Mouse (Mus musculus): ENCODE data around the gene Pgc.

Pgc gene

DNA sequence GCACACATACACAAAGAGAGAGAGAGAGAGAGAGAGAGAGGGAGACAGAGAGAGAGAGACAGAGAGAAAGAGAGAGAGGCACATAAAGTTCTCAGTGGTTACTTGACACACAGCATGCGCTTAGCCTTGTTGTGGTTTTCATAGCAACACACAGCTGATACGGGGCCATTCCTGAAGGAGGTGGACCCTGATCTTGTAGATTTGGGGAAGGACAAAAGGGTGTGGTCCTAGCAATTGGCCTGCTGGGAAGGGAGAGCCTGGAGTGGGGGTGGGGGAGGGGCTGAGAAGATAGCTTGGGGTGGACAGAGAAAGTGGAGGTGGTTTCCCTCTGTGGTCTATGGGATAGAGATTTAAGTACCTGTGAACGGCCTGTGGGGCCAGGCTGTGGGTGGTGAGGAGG, 16.6 kb upstream of the Pgc start:
- no peak for DNase-seq

DNA sequence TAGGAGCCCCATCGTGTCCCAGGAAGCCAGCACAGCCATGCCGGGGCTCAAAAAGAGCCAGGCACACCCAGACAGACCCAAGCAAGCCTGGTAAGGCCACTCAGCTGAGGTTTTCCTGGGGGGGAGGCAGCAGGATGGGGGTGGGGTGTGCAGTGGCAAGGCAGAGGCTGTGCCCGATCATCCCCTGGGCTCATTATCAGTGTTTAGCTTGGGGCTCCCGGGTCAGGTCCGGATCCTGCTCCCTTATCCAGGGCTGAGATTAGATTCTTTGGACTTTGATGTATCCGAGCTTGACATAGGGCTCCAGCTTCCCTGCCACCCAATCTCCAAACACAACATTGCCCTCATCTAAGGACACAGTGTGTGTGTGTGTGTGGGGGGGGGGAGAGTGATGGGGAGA, 14.8 kb upstream of the Pgc start:
- DNase-seq = no peak

DNA sequence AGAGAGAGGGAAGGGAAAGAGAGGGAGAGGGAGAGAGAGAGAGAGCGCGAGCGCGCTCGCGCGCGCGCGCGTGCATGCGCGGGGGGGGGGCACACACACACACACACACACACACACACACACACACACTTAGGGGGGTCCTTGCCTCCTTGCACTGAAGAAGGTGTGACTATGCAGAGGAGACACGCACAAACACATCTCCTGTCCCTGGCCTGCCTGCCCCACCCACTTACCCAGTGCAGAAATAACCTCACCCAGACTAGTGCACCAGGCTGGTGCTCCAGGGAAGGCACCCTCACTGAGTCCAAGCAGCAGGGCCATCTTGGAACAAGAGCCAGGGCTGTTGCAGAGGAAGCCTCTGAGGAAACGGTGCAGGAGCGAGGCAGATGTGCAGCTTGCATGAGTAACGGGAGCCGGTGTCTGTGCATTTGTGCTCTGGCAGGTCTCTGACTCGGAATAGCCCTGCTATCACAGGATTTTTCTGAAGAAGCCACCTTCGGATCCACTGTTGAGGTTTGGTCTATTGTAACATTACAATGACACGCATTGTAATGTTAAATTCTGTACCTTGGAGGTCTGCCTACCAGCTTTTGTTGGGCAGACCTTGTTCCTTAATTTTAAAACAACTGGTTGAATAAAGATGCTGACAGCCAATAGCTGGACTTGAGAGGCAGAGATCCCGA, 13.6 kb upstream of the Pgc start:
- no peak for DNase-seq

DNA sequence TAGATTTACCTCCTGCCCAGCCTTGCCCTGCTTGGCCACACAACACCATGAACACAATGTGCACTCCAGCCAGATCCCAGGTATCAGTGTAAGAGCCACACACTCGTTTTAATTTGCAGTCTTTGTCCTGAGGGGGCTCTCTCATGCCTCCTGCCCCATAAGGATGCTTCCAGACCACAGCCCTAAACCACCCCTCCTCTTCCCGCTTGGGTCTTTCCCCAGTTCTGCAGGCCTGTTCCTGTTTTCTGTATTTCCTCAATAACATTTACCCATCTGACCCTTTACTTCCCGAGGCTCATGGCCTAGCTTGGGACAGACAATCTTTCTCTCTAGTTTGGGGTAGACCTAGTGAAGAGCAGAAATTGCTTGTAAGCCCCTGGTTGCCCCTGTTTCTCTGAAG, 11.6 kb upstream of the Pgc start:
- no peak for DNase-seq

DNA sequence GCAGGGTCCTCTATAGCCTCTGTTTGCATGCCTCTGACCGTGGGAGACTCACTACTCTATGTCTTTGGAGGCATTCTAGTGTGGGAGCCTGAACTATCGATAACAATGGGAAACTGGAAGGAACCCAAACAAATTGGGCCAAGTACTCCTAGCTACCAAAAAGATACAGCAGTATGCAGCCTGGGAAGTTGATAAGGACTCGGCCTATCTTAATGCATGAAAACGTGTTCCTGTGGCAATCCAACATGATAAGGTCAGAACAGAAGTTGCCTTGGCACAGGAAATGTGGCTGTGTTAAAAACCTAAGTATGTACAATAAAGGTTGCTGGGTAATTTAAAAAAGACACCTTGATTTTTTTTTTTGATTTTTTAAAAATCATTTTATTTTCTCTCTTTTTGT, 5.5 kb upstream of the Pgc start:
- DNase-seq = no peak

DNA sequence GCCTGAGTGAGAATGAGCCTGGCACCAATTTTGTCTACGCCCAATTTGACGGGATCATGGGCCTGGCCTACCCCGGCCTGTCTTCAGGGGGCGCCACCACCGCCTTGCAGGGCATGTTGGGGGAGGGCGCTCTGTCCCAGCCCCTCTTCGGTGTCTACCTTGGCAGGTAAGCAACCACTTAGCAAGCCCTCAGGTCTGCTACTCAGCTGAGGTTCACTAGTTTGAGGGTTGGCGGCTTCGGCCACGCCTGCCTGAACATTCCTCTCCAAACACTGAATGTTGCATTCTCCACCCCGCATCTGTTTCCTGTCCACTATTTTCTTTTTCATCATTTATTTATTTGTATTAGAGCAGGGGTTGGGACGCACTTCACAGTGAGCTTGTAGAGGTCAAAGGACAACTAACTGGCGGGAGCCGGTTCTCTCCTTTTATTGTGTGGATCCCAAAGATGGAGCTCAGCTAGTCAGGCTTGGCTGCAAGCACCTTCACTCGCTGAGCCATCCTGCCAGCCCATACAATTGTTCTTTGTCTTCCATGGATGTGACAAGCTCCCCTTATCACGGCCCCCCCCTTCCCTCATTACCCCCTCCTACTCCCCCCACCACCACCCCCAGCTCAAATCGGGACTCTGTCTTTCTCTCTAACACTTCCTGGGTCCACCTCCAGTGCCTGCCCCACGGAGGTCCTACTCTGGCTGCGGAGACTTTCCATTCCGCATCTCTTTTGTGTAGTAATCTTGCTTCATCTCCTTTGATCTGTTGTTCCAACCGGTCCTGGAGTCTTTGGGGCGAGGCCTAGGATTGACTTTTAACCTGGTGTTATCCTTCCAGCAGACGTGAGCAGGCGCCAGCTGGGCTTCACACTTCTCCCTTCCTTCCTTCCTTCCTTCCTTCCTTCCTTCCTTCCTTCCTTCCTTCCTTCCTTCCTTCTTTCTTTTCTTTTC, 4.3 kb downstream of the Pgc start:
- DNase-seq = peak; percentile 24

DNA sequence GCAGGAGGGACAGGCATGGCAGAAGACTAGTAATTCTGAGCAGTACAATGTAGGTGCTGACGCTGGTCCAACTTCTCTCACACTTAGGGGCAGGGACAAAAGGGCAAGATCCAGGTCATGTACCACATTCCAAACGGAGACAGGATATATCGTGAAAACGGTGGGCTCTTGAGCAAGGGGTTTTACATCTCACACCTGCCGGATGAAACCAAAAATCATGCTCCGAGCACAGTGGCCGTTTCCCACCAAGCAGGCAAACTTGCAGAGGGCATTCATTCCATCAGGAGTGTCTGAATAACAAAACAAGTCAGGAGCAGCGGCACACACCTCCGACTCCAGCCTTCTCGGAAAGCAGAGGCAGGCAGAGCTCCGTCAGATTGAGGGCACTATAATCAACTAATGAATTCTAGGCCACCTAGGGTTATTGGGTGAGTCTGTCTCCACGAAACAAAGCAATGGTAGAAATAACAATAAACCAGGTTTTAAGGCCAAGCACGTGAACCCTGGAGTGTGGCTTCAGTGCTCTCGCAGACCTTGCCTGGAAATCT, 9.0 kb downstream of the Pgc start:
- no peak for DNase-seq

DNA sequence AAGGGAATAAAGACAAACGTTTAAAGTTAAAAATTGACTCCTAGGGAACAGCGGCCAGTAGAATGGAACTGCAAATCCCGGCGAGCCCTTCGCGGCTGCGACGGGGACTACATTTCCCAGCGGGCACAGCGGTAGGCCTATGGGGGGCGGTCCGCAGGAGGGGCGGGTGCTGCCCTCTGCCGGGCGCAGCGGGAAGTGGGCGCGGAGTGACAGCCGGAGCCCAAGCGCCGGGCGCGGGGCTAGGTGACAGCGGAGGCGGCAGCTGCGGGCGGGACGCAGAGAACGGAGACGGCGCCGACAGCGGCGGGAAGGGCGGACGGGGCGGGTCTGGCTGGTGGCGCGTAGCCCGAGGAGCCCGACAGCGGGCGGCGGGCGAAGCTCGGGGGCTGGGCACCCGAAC, 10.2 kb downstream of the Pgc start, which contains the start of gene Tfeb:
Gene Tfeb (plus strand): TSS at position 175 of the 400 bp plus-strand sequence.
- peak; percentile 100 for DNase-seq

DNA sequence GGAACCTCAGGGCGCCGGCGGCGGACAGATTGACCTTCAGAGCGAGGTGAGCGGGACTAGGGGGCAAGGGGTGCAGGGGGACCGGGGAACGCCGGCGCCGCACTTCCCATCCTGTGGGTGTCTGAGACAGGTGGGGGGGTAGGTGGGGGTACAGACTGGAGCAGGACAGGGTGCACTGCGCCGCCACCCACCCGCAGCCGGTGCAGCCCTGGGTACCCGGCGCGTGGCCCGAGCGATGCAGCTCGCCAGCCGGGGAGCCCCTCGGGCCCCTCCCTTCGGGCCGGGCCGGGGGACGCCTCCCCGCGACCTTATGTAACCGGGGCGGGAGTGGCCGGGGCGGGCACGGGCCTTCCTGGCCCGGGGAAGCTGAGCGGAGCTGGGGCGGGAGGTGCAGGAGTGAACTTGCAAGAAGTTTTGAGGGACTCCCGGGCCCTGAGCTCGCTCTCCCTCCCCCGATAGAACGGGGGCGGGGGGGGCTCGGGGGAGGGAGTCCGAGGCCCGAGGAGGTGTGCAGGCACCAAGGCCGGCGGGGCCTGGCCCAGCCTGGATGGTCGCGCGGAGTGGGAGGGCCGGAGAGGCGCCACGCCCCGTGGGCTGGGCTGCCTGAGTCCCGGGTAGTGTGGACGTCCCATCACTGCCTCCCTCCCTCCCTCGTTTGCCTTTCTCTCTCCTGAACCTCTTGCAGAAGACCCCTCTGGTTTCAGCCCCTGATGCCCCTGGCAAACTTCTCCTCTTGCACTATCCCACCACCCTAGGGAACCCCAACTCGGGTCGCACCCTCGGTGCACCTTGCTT, 10.8 kb downstream of the Pgc start:
- DNase-seq = peak; percentile 63

DNA sequence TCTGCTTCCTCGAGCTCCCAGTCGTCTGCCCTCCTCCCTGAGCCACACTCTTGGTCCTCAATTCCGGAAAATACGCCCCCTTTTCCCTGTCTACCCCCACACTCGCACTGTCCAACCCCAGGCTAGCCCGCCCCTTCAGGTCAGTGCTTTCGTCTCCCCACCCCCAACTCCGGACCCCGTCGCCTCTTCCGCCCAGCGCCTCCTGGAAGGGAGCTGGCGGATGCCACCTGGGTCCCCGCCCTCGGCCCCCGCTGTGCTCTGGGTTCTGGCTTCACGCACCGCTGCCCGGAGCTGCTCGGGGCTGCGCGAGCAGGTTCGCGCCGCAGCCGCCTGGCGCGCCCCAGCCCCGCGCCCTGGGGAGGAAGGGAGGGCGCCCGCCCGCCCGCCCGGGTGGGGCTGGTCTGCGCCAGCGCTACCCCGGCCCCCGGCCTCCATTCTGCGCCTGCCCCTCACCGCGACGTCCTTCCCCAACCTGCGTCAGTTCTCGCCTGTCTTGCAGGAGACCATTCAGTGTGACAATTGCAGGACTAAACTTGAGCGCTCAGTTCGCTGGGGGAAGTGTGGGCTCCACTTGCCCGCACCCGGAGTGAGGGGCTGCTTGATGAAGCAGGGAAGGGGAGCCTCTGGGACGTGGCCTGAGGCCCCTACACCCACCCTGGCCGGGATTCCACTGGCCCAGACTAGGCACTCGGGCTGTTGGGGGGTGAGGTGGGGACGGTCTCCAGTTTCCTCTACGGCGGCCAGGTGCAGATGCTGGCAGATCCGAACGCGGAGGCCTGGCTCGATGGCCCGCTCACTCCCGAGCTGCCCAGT, 11.6 kb downstream of the Pgc start:
- peak; percentile 72 for DNase-seq

DNA sequence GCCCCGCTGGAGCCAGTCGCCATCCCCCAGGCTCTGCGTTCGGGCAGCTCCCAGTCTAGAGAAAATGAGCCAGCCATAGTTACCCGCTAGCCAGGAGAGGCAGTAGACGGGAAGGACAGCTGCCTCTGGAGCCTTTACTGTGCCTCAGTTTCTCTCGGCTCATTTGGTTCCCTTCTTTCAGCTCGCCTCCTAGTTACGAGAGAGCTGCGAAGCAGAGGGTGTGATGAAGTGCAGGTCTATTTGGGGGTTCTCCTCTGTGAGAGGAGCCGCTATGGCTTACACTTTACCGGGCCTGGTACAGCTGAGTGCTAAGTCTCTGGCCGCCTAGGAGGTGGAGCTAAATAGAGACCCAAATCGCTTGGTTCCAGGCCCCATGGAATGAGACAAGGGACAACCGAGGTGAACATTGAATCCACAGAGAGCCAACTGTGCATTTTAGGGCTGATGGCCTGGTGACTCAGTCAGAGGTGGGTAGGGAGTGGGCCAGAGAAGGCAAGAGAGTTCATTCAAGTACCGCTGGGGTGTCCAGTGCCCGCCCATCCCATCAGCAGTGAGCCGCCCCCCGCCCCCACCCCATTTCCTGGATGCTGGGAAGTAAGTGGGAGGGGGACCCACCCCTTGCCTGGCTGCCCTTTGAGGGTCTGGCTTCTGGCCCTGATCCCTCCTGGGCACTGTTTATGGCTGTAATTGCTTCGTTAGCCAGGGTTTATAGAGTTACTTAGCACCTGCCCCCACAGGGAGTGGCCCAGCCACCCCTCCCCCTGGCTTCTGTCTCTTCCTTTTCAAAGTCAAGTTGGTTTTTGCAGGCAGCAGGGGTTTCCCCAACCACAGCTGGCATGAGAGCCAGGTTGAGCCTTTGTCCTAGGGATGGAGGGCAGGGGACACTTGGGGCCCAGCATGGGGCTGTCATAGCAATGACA, 12.5 kb downstream of the Pgc start:
- DNase-seq = peak; percentile 57

DNA sequence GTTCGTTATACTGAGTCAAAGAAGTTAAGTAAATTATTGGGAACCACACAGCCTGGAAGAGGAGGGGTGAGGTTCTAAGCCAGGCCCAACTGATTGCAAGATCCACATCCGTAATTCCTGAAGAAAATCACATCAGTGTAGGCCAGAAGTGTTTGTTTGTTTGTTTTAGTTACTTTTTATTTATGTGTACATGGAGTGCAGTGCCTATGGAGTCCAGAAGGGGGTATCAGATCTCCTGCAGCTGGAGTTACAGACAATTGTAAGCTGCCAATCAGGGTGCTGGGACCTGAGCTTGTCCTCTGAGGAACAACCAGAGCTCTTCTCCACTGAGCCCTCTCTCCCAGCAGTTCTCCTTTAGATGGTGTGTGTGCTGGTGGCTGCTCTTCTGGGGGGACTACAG, 13.5 kb downstream of the Pgc start:
- DNase-seq = peak; percentile 32

DNA sequence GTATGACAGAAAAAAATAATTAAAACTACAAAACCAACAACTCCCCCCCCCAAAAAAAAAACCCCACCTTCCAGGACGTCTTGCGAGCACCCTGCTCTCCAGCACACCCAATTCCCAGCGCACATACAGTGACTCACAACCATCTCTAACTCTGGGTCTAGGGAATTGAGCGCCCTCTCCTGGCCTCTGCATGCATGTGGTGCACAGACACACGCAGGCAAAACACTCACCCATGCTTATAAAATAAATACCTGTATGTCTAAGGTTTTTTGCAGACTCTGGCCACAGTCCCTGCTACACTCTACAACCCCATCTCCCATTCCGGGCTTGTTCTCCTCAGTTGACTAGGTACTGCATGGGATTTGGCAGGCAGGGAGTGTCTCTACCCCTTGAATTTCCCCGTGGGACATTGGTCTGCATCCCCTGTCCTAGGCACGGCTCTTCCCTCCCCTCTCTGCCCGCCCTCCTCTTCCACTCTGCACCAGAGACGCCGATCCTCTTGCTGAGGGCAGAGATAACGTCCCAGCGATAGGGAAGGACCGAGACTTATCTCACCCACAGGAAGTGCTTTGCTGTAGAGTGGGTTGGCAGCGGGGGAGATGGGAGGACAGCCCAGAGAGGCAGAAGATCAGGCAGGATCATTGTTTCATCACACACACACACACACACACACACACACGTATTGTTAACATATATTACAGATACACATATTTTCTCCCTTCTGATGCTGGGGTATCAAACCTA, 16.5 kb downstream of the Pgc start:
- peak; percentile 65 for DNase-seq

DNA sequence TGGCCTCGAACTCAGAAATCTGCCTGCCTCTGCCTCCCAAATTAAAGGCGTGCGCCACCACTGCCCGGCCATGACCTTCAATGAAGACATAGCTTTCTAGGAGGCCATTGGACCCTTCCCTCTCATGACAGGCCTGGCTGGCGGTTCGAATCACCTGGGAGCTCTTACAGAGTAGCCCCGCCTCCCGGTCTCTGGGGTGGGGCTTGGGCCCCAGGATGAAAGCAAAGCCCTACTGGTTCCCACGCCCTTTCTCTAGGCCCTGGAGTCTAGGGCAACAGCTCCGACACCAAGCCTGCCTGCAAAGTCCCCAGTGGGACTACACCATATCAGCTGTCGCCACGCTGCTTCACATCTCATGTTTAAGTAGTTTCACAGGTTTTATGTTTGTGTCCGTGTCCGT, 17.4 kb downstream of the Pgc start:
- DNase-seq = no peak

DNA sequence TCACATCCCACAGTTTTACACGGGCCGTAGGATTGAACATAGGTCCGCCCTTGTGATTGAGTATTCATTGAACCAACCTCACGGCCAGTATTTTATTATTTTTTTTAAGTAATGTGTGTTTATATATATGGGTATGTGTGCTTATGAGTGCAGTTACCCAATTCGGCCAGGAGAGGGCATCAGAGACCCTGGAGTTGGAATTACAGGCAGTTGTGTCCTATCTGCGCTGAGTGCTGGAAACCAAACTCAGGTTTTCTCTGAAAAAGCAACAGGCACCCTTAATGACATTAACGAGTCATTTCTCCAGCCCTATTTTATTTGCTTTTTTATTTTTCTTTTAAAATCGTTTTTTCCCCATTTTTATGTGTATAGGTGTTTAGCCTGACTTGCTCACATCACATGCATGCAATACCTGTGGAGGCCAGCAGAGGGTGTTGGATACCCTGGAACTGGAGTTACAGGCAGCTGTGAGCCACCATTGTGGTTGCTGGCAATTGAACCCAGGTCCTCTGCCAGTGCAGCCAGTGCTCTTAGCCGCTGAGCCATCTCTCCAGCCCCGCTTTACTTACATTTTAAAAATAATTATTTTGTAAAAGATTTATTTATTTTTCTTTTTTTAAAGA, 18.2 kb downstream of the Pgc start:
- DNase-seq = peak; percentile 59

DNA sequence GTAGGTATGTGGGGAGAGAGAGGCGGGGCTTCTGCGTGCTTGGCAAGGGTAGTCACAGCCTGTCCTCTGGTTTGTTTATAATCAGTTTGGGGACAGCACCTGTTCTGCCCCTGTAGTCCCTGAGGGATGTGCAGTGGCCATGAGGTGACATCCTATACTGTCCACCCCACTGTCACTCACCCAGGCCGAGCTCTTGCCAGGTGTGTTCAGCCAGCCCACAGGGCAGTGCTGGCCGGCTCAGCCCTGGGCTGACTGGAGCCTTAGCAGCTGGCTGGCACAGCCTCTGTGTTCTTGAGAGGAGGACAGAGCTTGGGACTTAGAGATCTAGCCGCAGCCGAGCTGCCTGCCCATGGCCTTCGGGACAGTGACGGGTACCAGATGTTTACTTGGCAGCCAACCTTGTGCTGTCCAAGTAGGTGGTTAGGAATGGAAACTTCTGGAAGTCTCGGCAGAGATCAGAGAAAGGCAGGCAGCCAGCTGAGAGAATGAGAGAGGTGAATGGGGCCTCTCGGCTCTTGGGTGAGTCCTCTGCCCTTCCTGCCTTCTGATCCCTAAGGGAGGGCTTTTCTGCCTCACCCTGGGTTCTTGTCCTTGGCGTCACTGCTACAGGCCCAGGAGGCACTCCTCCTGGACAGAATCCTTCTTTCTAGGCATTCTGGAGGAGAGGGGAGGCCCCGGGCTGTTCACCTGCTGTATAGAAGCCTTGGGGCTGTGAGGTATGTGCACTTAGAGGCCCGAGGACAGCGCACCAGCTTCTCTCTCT, 22.3 kb downstream of the Pgc start:
- no peak for DNase-seq

DNA sequence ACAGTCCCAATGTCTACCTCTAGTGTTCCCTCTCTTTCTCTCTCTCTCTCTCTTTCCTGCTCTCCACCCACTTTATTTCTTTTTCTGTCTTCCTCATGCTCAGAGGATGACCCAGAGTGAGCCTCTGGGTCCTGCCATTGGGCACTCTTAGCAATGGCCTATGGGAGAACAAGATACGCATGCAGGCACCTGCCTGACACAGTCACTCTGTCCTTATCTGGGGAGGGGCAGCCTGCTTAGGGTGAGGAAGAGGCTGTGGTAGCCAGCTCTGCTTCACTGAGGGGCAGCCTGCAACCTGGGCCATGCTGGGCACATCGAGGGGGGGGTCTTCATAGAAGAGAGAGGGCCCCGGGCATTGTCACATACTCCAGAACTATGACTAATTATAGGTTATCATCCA, 23.0 kb downstream of the Pgc start:
- DNase-seq = no peak

DNA sequence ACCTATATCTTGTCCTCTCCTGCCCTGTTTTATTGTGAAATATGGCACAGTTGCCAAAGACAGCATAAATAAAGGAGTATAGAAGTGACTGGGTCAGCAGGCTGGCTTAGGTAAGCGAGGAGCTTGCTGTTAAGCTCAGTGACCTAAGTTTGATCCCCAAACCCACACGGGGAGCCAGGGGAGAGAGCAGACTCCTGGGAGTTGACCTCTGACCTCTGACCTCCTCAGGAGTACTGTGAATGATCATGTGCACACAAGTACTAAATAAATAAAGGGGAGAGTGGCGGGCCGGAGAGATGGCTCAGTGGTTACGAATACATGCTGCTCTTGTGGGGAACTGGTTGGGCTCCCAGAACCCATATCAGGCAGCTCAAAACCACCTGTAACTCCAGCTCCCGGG, 23.5 kb downstream of the Pgc start:
- DNase-seq = no peak

DNA sequence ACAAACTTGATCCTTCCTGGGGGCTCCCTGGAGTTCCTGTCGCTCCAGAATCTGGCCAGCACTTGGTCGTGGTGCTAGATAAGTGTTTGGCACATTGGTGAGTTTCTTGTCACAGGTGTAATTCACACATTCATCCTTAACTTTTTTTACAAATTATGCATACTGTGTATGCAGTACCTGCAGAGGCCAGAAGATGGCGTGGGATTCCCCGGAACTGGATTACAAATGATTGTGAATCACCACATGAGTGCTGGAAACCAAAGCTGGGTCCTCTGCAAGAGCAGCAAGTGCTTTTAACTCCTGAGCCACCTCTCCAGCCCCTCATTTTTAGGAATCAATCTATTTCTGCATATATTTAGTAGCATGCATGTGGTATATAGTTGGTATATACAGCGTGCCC, 25.2 kb downstream of the Pgc start:
- DNase-seq = no peak
